Mouse (Mus musculus): ENCODE measurements around the gene Slc30a9. TPM values are rescaled to one million over a fixed set of nuclear protein-coding genes. Genes with fewer than 3 reads are reported as not detected.

Gene Slc30a9
- total RNA-seq, 2 experiments from 2014 or later = 116 to 141 TPM

DNA sequence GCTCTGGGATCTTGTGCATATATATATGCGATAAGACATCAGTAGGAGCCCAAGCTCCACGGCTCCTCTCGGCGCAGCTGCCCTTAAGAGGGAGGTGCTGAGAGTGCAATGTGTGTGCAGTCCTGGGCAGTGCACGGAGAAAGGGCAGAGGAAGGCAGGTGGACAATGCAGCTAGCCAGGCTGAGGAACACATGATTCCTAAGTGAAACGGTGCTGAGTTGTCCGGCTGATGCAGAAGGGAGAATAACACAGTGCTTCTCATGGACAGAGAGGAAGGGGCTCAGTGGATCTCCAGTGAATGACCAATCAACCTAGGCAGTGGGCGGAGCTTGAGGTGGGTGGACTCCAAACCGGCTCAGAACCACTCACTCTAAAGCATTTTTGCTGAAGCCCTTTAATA, 94.9 kb downstream of the Slc30a9 start:
- TF ChIP-seq CTCF (IDR thresholded peaks at IDR 0.05) = no peak
- H3K4me3 ChIP-seq = peak overlapping the region; percentile 47
- H3K27ac ChIP-seq = no peak overlapping the region
- intact Hi-C loops (cut with DNase I) = no loop called here
- no peak for DNase-seq

DNA sequence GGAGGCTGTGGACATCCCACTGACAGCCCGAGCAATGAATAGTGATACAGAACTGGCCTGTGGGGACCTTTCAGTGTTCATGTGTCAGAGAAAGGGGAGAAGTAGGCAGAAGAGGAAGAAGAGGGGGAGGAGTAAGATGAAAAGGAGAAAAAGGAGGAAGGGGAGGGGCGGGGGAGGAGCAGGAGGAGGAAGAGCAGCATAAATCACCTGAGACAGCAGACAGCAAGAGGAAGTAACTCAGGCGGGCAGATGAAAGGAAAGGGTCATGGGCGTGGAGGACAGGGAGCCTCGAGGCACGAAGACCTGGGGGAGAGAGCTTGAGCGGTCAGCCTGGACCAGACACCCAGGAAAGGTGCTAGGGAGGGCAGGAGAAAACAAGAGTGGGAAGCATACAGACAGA, 97.6 kb downstream of the Slc30a9 start:
- H3K27ac ChIP-seq = no peak overlapping the region
- no peak for TF ChIP-seq CTCF (IDR thresholded peaks at IDR 0.05)
- intact Hi-C loops (cut with DNase I) = no loop called here
- no peak overlapping the region for H3K4me3 ChIP-seq
- no peak for DNase-seq

DNA sequence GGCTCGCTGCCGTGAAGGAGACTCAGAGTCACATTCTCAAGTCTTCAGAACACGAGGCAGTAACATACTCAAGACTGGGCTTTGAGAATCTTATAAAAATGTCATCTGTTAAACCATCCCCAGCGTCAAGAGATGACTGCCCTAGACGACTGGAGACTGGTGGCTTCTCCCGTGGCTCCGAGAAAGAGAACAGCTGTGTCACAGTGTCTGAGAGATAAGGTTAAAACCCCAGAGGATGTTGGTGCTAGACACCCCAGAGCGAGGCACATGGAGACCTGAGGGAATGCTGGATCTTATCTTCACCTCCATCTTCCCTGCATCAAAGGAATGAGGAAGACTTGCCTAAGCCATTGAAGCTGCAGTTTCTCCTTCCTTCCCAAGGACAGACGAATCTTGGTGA, 98.2 kb downstream of the Slc30a9 start:
- no peak for DNase-seq
- no peak for TF ChIP-seq CTCF (IDR thresholded peaks at IDR 0.05)
- Histone ChIP-seq H3K4me3 (no peak overlapping the region), H3K27ac (no peak overlapping the region)
- intact Hi-C loops (cut with DNase I) = no loop called here

Other genes with a start within 250 kb of the Slc30a9 start
- gene Phox2b, start 207.7 kb upstream of the Slc30a9 start, total RNA-seq (2021) = not detected
- gene Tmem33, start 46.4 kb upstream of the Slc30a9 start, total RNA-seq (2021) = 10 to 100 TPM; 23.0 to 28.5 TPM
- gene Bend4, start 121.4 kb downstream of the Slc30a9 start, total RNA-seq (2021) = under 1 TPM; 0.26 to 0.39 TPM

All from gastrocnemius, adult 2 months (tissue).